ENCODE assay signal across 8 mouse cellular contexts in the genomic region with DNA sequence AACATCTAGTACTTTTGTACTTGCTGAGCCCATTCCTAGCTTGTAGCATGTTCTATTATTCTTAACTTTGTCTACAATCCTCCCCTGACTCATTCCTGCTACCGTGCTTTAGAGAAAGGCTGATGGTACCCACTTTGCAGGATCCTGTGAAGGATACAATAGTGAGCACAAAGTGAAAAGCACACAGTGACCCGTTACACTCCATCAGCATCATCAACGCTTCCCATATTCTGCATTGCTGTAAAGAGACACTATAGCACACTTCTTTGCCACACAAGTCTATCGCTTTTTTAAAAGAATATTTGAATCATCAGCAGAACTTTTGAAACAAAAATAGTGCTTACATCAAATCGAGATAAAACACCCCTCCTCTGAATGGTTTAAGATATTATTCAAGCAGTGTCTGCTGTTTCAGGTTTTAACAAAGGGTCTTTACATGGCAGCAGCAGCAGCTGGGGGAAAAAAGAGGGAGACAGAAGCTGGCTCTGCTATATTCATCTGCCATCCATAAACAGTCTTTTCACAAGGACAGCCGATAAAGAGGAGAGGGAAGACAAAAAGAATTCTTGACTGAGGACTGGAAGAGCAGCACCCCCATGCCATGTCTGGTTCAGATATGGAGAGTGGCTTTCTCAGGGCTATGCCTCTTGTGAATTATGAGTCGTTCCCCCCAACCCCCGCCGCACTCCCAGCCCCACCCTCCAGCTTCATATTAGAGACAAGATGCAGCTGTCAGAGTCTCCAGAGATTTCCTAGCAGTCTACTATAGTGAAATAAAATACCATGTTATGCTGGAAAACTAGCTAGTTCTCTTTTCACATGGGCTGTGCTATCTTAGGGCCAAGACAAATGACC. TPM values are rescaled to one million over a fixed set of nuclear protein-coding genes. Genes with fewer than 3 reads are reported as not detected.
DNase-seq lines count a peak whose midpoint lies in the region; ATAC-seq lines count a peak whose summit lies in the region.

No protein-coding gene starts in this region.

- H3K9ac ChIP-seq in forebrain, embryonic 11.5 days (ENCODE audit: low read length) = no peak overlapping the region
- H3K9ac ChIP-seq in embryonic facial prominence, embryonic 11.5 days (replicated peaks; ENCODE audit: low read length) = no peak overlapping the region
- H3K9ac ChIP-seq in midbrain, embryonic 11.5 days (ENCODE audit: low read length) = no peak overlapping the region

- no peak overlapping the region for H3K4me2 ChIP-seq in forebrain, embryonic 11.5 days (ENCODE audit: low read depth, low read length, severe bottlenecking)
- H3K4me2 ChIP-seq in embryonic facial prominence, embryonic 11.5 days (ENCODE audit: low read depth, low read length) = no peak overlapping the region
- H3K4me2 ChIP-seq in midbrain, embryonic 11.5 days = no peak overlapping the region

- no peaks in the 10 kb centered on the region for H3K36me3 ChIP-seq in forebrain, embryonic 10.5 days (replicated peaks)
- H3K36me3 ChIP-seq in forebrain, embryonic 11.5 days (ENCODE audit: control insufficient read depth, insufficient read depth, low read length) = no peaks in the 10 kb centered on the region
- no peaks in the 10 kb centered on the region for H3K36me3 ChIP-seq in embryonic facial prominence, embryonic 11.5 days (replicated peaks; ENCODE audit: control insufficient read depth, insufficient read depth, low read depth, low read length)
- no peaks in the 10 kb centered on the region for H3K36me3 ChIP-seq in midbrain, embryonic 11.5 days (ENCODE audit: control insufficient read depth, insufficient read depth, low read length)

- H3K4me1 ChIP-seq in forebrain, embryonic 10.5 days = peaks cover 8% of the 10 kb centered on the region
- no peaks in the 10 kb centered on the region for H3K4me1 ChIP-seq in forebrain, embryonic 11.5 days (replicated peaks; ENCODE audit: control insufficient read depth, insufficient read depth, low read length)
- H3K4me1 ChIP-seq in embryonic facial prominence, embryonic 11.5 days (ENCODE audit: control insufficient read depth, insufficient read depth, low read length) = no peaks in the 10 kb centered on the region
- H3K4me1 ChIP-seq in midbrain, embryonic 11.5 days (ENCODE audit: control insufficient read depth, insufficient read depth, low read length) = 0 out of 2 replicates have a peak, but pooled peaks cover 2% of the 10 kb centered on the region

- no peaks in the 10 kb centered on the region for H3K27me3 ChIP-seq in forebrain, embryonic 10.5 days (ENCODE audit: poor library complexity, severe bottlenecking)
- no peaks in the 10 kb centered on the region for H3K27me3 ChIP-seq in forebrain, embryonic 11.5 days (ENCODE audit: control insufficient read depth, insufficient read depth, low read length)
- H3K27me3 ChIP-seq in embryonic facial prominence, embryonic 11.5 days (ENCODE audit: control insufficient read depth, insufficient read depth, low read length) = no peaks in the 10 kb centered on the region
- no peaks in the 10 kb centered on the region for H3K27me3 ChIP-seq in midbrain, embryonic 11.5 days (ENCODE audit: control insufficient read depth, insufficient read depth, low read length)

- H3K4me3 ChIP-seq in forebrain, embryonic 10.5 days = no peak overlapping the region
- H3K4me3 ChIP-seq in forebrain, embryonic 11.5 days (ENCODE audit: low read depth, low read length) = no peak overlapping the region
- no peak overlapping the region for H3K4me3 ChIP-seq in embryonic facial prominence, embryonic 11.5 days (ENCODE audit: low read depth, low read length)
- no peak overlapping the region for H3K4me3 ChIP-seq in midbrain, embryonic 11.5 days (ENCODE audit: low read depth, low read length)

- no peaks in the 10 kb centered on the region for H3K9me3 ChIP-seq in forebrain, embryonic 10.5 days
- no peaks in the 10 kb centered on the region for H3K9me3 ChIP-seq in forebrain, embryonic 11.5 days (ENCODE audit: control insufficient read depth, low read length)
- H3K9me3 ChIP-seq in embryonic facial prominence, embryonic 11.5 days (replicated peaks; ENCODE audit: control insufficient read depth, low read length) = no peaks in the 10 kb centered on the region
- no peaks in the 10 kb centered on the region for H3K9me3 ChIP-seq in midbrain, embryonic 11.5 days (ENCODE audit: control insufficient read depth, low read length)

- ATAC-seq in forebrain, embryonic 11.5 days (replicated peaks; ENCODE audit: low FRiP score) = no peak
- ATAC-seq in embryonic facial prominence, embryonic 11.5 days (replicated peaks; ENCODE audit: insufficient number of reproducible peaks, low FRiP score, low TSS enrichment, low read depth) = peak; percentile 62; the same call in 1 of the 2 replicates
- peak; percentile 68; the same call in 1 of the 2 replicates for ATAC-seq in midbrain, embryonic 11.5 days (ENCODE audit: low FRiP score)

- H3K27ac ChIP-seq in forebrain, embryonic 10.5 days = 0 out of 2 replicates have a peak overlapping the region, but pooled peaks have one; percentile 11
- H3K27ac ChIP-seq in forebrain, embryonic 11.5 days (ENCODE audit: low read depth, low read length) = no peak overlapping the region
- H3K27ac ChIP-seq in embryonic facial prominence, embryonic 11.5 days (replicated peaks; ENCODE audit: low read depth, low read length) = 0 out of 2 replicates have a peak overlapping the region, but pooled peaks have one; percentile 9
- peak overlapping the region; percentile 7; the same call in 1 of the 2 replicates for H3K27ac ChIP-seq in midbrain, embryonic 11.5 days (ENCODE audit: low read depth, low read length)

- 82% methylated on average over 9 of the region's 9 CpGs for WGBS in forebrain, embryonic 10.5 days
- WGBS in forebrain, embryonic 11.5 days = 69% methylated on average over 9 of the region's 9 CpGs
- WGBS in embryonic facial prominence, embryonic 11.5 days = 63% methylated on average over 9 of the region's 9 CpGs
- 68% methylated on average over 9 of the region's 9 CpGs for WGBS in midbrain, embryonic 11.5 days

- DNase-seq in forebrain, embryonic 10.5 days (ENCODE audit: extremely low spot score, low spot score) = no peak
- DNase-seq in forebrain, embryonic 11.5 days (ENCODE audit: low spot score) = no peak
- DNase-seq in embryonic facial prominence, embryonic 11.5 days (ENCODE audit: low spot score) = peak; percentile 33
- DNase-seq in heart, postnatal 4 days = peak; percentile 18
- no peak for DNase-seq in midbrain, embryonic 11.5 days (ENCODE audit: low spot score, missing footprints)
- DNase-seq in ovary, postnatal 36 days (ENCODE audit: low spot score) = no peak
- DNase-seq in adrenal gland, postnatal 36 days = no peak
- DNase-seq in cerebellum, postnatal 36 days = no peak

RNA-seq across cellular contexts. Expression of a gene that starts 39.7 kb away (rescaled TPM):
- 214 and 245 TPM in 2 replicates for polyA plus RNA-seq in forebrain, embryonic 10.5 days (2016; fragmentation: Nextera tagmentation; extraction: Ambion mirVana)
- polyA plus RNA-seq in forebrain, embryonic 11.5 days (2014; fragmentation: Nextera tagmentation; extraction: Ambion mirVana) = 270 and 288 TPM in 2 replicates
- polyA plus RNA-seq in embryonic facial prominence, embryonic 11.5 days (2014; fragmentation: Nextera tagmentation; extraction: Ambion mirVana) = 339 and 390 TPM in 2 replicates
- 100 to 1,000 TPM; 202 to 208 TPM for total RNA-seq in heart, postnatal 4 days (2021)
- polyA plus RNA-seq in midbrain, embryonic 11.5 days (2014; fragmentation: Nextera tagmentation; extraction: Ambion mirVana) = 299 and 345 TPM in 2 replicates
- 100 to 1,000 TPM; 112 to 128 TPM for total RNA-seq in adrenal gland, postnatal 36 days (2021)

Comparison
In these comparisons a context has a peak if more than half of its experiments do, and no peak if none do; other contexts are left out.
1. DNase-seq: peak in embryonic facial prominence, embryonic 11.5 days (single experiment) and heart, postnatal 4 days (single experiment); none in forebrain, embryonic 10.5 days (single experiment), forebrain, embryonic 11.5 days (single experiment), midbrain, embryonic 11.5 days (single experiment), ovary, postnatal 36 days (single experiment), adrenal gland, postnatal 36 days (0 of 2) and cerebellum, postnatal 36 days (0 of 2).